Mouse (Mus musculus) right cerebral cortex, postnatal 25 days (tissue): ENCODE data around the gene Gm9376.

ENCODE experiments used
- DNase-seq: peaks from one replicate; pipeline ENCODE4 v3.0.0; 2022

The Gm9376 gene

GRCm38 (mm10) chr14:118266660-118267059 is at the start of gene Gm9376:
Gene Gm9376, plus strand, starts transcription at chr14:118266960.
- no peak for DNase-seq

DNA sequence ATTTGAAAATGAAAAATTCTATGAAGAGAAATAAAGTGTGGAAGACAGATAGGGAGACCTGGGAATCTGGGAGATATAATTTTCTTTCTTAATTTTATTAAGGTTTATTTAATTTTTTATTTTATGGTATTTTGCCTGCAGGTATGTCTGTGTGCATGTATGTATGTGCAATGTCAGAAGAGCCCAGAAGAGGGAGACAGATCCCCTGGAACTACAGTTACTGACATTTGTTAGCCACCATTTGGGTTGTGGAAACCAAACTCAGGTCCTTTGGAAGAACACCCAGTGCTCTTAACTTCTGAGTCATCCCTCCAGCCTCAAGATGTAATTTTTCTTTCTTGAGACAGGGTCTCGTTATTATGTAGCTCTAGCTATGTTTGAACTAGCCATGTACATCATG is 45.9 kb upstream of the Gm9376 start:
- no peak for DNase-seq

- DNase-seq: no peak
Measured at GRCm38 (mm10) chr14:118225061-118225743, 41.6 kb upstream of the Gm9376 start.

DNA sequence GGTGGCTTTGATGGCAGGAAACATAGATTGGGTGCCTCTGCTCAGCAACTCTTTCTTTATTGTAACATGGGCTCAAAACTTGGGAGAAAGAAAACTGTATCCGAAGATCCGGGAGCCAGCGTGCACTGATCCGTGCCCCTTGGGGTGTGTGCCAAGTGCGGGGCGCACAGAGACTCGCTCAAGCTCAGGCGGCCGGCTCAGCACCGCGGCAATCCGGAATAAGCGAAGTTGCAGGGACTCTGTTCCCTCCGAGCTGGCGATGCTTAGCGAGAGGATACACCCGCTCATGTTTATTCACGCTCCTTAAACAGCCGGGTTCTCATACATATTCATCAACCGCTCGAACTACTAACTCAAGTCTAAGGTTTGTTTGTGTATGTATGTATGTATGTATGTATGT is 40.8 kb upstream of the Gm9376 start:
- no peak for DNase-seq

DNA sequence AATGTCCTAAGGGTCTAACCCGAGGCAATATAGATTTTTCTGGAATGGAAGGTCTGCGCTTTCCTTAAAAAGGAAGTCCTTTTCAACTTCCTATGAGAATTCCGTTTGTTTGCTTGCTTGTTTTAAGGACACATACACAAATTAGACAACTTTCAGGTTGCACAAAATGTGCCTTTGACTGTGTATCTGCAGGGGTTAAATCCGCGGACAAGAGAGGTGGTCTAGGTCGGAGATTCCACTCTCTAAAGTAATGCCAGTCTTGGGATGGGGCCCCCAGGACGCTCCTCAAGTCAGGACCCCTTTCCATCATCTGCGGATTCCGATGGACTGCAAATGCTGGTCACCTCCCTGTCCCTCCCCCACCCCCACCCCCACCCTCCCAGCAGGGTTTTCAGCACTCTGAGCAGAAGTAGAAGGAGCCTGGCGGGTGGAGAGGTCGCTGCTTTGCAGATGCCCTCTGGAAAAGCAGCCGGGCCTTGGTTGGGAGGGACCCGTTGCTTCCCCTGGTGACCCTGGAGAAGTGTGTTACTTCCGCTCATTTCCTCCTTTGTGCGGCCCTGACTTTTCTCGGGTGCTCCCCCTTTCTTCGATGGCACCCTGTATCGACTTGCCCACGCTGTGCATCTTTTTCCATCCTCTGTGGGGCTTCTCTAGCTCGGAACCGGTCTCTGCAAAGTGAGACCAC is 40.1 kb upstream of the Gm9376 start:
- DNase-seq: no peak

DNA sequence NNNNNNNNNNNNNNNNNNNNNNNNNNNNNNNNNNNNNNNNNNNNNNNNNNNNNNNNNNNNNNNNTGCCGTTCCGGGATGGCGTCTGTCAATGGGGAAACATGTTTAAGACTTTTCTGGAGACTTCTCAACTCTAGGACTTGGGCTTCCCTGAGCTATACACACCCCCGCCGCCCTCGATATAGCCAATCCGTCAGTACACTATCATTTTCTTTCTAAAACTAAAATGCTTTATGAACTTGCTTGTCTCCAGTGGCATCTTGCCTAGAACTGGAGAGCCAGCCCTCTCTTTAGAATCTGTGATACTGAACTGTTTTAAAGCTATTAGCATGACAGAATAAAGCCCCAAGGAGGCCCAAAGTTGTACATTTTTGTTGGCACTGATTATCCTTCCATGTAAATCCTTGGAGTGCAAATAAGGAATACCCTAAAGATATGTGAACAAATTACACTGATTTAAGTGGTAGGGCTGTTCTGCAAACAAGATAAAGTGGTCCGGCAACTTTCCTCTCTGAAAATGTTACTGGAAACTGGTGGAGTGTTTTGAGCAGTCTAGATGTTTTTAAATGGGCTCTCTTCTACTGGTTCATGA is 34.3 kb upstream of the Gm9376 start:
- no peak for DNase-seq

- no peak for DNase-seq
Measured at GRCm38 (mm10) chr14:118233786-118234540, 32.8 kb upstream of the Gm9376 start.

DNA sequence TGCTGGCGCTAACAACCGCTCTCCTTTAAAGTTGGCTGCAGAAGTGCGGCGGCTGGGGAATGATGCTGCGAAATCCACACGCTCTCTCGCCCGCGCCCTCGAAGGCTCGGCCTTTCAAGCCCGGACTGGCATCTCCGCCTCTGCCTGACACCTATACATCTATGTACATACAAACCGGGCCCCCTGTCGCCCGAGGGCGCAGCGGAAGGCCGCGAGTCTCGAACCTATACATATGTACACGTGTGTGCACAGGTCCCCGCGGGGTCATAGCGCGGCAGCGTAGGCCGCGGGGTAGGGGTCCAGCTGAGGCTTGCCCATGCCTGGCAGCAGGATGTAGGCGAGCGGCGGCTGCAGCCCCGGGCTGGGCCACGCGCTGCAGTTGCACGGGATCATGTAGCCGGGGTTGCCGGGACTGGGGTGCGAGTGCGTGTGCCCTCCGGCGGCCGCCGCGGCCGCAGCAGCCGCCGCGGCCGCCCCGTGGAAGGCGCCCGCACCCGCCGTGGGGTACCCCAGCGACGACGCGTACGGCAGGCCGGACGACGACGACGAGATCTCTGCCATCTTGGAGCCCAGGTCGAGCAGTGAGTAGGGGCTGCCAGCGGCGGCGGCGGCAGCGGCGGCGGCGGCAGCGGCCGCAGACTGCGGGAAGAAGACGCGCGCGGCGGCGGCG is 32.1 kb upstream of the Gm9376 start:
- no peak for DNase-seq

DNA sequence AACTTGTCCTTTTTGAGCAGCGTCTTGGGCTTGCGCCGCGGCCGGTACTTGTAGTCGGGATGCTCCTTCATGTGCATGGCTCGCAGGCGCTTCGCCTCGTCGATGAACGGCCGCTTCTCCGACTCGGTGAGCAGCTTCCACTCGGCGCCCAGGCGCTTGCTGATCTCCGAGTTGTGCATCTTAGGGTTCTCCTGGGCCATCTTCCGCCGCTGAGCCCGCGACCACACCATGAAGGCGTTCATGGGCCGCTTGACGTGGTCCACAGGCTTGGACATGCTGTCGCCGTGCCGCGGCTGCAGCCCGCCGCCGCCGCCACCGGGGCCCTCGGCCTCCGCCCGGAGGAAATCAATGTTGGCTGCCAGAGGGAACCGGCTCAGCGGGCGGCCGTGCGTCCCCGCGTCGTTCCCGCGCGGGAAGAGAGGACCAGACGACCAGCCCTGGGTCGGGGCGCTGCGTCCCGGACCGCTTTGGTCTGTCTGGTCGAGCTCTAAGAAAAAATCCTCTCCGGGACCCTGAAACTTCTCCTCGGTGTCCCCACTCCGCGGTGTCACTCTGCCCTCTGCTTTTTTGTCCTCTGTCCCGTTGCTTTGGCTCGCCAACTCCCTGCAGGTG is 31.3 kb upstream of the Gm9376 start:
- no peak for DNase-seq

DNA sequence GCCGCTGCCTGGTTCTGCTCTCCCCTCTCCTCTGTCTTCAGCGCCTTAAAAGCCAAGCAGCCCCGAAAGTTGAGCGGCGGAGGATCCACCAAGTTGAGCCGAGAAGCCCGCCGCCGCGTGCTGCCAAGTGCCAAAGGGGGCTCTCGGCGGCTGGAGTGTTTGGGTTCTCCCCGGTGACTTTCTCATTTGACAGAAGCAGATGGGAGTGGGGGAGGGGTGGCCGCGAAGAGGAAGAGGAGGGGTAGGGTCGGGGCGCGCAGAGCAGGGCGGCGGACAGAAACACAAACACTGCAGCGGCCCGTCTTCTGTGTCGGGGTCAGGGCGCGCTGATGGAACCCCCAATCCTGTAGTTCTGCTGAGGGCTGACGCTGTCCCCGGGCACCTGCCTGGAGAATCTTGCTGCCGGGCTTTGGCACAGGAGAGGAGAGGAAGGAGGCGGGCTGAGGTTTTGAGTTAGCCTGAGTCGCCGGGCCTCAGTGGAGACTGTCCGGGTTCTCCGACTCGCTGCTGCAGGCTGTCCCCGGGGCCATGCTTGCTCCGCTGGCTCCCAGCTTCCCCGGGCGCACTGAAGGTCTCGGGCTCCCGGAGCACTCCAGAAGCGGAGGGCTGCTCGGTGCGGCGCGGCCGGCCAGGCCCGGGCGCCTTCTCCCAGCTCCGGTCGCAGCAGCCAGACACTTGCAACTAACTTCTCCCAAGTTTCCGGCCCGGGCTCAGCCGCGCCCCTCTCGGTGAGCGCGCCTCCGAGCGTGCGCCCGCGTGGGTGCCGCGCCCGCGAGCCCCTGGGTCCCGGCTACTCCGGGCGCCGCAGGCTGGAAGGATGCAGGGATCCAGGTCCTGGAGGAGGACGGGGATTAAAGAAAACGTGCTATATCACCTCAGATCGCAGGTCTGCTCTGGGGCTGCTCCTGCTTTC is 30.5 kb upstream of the Gm9376 start:
- no peak for DNase-seq

DNA sequence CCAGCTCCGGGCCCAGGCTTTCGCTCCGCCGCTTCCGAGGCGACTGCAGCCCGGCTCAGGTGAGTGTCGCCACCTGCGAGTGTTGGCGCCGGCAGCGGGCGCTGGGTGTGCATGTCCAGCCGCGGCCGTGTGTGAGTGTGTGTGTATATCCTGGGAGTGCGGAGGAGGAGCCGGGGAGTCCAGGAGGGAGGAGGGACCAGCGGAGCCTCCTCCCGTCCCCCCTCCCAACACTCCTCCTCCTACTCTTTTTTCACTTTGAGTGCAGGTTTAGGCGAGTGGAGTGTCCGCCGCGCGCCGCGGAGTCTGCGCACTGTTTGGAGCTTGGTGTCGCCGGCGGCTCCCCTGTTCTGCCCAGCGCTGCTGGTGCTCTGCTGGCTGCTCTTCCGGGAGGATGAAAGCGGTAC is 29.9 kb upstream of the Gm9376 start, which contains the start of gene Sox21:
Sox21 (minus strand) TSS at position 145 of the 404 bp plus-strand sequence.
- DNase-seq: peak; percentile 56

- DNase-seq: no peak
Measured at GRCm38 (mm10) chr14:118237786-118238185, 29.0 kb upstream of the Gm9376 start.

- DNase-seq: no peak
Measured at GRCm38 (mm10) chr14:118239351-118239750, 27.4 kb upstream of the Gm9376 start.

DNA sequence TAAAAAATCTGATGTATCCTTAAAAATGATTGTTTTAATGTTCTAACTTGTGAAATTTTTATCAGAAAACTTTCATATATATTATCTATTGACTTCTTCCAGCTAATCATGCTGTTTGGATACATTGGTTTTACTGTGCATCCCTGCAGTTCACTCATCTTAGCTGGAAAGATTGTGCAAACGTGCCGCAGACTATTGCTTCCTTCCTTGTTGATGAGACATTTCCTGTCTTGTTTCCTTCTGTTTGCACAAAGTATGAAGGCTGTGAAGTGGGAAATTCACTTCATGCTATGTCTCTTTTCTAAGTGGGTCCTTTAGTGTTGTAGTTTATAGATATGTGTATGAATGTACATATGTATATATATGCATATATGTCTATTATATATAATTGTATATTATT is 25.3 kb upstream of the Gm9376 start:
- DNase-seq: no peak

DNA sequence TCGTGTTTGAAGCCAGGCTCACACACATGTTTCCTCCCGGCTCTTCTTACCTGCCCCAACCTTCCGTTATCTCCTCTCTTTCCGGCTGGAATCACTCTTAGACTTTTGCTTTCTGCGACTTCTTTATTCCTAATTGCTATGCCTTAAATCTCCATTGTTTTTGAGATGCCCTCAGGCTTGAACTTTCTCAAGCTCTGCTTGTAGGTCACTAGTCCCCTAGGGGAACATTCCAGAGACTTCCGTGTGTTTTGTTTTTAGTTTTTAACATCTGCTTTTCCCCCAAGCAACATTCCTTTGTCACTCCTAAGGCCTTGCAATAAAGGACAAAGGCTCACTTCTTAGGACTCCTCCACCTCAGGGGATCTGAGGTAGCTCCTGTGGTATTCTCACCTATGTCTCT is 13.4 kb upstream of the Gm9376 start:
- no peak for DNase-seq

DNA sequence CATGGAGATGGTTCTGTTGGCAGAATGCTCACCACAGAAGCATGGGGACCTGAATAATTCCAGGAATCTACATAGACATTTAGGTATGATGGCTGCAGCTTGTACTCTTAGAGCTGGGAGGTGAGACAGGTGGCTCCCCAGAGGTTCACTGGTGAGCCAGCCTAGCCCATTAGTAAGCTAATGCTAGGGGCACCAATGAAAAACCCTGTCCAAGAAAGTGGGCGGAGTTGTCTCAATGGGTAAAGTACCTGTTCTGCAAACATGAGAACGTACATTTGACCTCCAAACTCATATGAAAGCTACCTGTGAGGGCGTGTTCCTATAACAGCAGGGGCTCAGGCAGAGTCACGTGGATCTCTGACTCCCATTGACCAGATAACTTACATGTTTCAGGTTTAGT is 2.1 kb downstream of the Gm9376 start:
- DNase-seq: no peak

- no peak for DNase-seq
Measured at GRCm38 (mm10) chr14:118272594-118273555, 6.1 kb downstream of the Gm9376 start.

DNA sequence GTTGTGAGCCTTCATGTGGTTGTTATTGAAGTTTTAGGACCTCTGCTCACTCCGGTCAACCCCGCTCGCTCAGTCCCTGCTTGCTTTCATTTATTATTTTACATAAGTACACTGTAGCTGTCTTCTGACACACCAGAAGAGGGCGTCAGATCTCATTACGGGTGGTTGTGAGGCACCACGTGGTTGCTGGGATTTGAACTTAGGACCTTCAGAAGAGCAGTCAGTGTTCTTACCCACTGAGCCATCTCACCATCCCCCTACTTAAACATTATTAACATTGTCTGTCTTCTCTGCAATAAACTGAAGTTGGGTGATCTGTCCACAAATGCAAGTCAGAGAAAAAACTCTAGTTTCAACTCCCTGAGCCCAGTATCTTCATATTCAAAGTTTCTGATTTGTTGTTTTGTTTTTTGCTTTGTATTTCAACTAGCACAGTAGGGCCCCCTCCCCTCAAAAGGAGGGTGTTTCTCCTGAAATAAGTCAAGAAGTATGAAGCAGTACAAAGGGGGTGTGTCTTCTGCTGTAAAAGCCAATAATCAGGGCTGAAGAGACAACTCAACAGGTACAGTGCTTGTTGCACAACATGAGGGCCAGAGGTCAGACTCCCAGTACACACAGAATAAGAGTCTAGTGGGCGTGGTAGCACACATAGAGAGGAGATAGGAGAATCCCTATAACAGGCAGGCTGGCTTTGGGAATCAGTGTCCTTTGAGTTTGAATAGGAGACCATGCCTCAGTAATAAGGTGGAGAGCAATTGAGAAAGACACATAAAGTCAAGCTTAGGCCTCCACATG is 11.1 kb downstream of the Gm9376 start:
- no peak for DNase-seq

DNA sequence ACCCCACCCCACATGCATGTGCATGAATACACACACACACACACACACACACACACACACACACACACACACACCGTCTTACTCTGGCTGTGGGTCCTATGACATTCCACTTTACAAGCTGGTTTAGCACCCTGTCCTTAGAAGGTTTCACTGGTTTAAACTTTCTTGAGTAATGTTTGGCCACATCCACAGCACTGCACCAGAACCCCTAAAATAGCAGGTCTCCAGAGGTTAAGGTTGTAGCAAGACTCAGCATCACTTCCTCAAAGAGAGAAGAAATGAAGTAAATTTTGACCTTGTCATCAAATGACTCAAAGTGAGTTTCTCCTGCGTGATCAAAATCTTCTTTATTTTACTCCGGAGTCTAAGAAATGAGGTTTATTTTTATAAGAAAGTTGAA is 15.5 kb downstream of the Gm9376 start:
- no peak for DNase-seq
